Mouse (Mus musculus) forebrain, embryonic 16.5 days (tissue): Measurements from ENCODE around the gene Anapc2. TPM values are rescaled to one million over a fixed set of nuclear protein-coding genes. Genes with fewer than 3 reads are reported as not detected.
A peak's percentile ranks its signal among the peaks of the same experiment; 100 is the strongest.

Source experiments
- ATAC-seq: fragments of 200-750 bp; cut with Nextera tagmentation; 2 replicates; pipeline ENCODE4 v1.8.0; 2017; ENCODE audit warnings: mild to moderate bottlenecking, moderate library complexity
- H3K27ac ChIP-seq: fragments of 300-500 bp; sonication (generic); 2 replicates; pipeline ENCODE4 v1.5.1; 2014; ENCODE audit warnings: low read length, control low read depth
- H3K27me3 ChIP-seq: fragments of 300-500 bp; sonication (generic); replicated peaks from 2 replicates; pipeline ENCODE4 v1.6.1; 2014; ENCODE audit warnings: low read length; ENCODE audit not compliant: control insufficient read depth, insufficient read depth
- H3K36me3 ChIP-seq: fragments of 300-500 bp; sonication (generic); 2 replicates; pipeline ENCODE4 v1.6.1; 2014; ENCODE audit not compliant: control insufficient read depth, insufficient read depth
- H3K4me1 ChIP-seq: fragments of 300-500 bp; sonication (generic); replicated peaks from 2 replicates; pipeline ENCODE4 v1.6.1; 2014; ENCODE audit warnings: low read length; ENCODE audit not compliant: control insufficient read depth, insufficient read depth
- H3K4me2 ChIP-seq: fragments of 300-500 bp; sonication (generic); 2 replicates; pipeline ENCODE4 v1.6.1; 2014; ENCODE audit warnings: mild to moderate bottlenecking, low read length, control low read depth
- H3K4me3 ChIP-seq: fragments of 300-500 bp; sonication (generic); replicated peaks from 2 replicates; pipeline ENCODE4 v1.5.1; 2014; ENCODE audit warnings: mild to moderate bottlenecking, low read length, control low read depth
- H3K9ac ChIP-seq: fragments of 300-500 bp; sonication (generic); replicated peaks from 2 replicates; pipeline ENCODE4 v1.6.1; 2014; ENCODE audit warnings: low read depth, low read length, control low read depth
- H3K9me3 ChIP-seq: fragments of 300-500 bp; sonication (generic); 2 replicates; pipeline ENCODE4 v1.6.1; 2016; ENCODE audit warnings: low read length; ENCODE audit not compliant: control insufficient read depth
- WGBS: fragments of 180-500 bp; shearing (Covaris S2); extraction: QIAGEN DNeasy Blood & Tissue Kit; methylation state at CpG from one replicate; pipeline ENCODE4 v1.1.7; 2014; 5-methylcytosine and 5-hydroxymethylcytosine counted together
- polyA plus RNA-seq: library from polyadenylated mRNA; unstranded; fragments of >200 nt; fragmentation: Nextera tagmentation; extraction: Ambion mirVana; gene quantifications from 2 replicates; pipeline ENCODE4 v1.2.1, GENCODE M21; 2015

Anapc2 gene
- 150 and 159 TPM in 2 replicates for polyA plus RNA-seq

DNA sequence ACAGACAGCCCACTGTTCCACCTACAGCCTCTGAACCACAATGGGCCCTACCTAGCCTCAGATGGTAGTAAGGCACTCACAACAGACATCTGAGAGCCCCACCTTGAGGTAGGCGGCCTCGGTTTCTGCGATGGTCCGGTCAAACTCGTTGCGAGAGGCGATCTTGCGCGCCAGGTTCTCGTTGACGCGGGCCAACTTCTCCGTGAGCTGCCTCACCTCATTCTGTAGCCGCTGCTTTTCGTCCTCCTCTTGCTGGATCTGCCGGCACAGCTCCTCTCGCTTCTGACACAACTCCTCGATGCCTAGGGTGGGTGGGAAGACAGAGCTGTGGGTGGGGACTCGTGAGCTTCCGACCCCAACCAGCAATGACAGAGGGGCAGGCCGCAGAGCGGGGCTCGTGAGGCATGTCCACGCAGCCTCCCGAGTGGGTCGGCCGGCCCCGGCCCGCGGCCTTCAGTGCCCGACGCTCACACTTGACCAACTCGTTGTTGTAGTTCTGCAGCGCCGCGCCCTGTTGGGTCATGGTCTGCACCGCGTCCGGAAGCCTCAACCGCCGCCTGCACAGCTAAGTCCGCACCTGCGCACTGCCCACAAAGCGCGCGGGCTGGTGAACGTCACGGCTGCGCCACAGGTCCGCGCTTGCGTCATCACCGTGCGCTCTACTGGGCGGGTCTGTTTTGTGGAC lies at the start of gene Anapc2, which contains the start of gene Ssna1:
Gene Anapc2 (plus strand): TSS at position 652 of the 685 bp plus-strand sequence.
Gene Ssna1 (minus strand): TSS at position 612 of the 685 bp plus-strand sequence.
- H3K9ac ChIP-seq: peak within 1 kb of the TSS; percentile 83
- peak within 1 kb of the TSS; percentile 90 for H3K4me3 ChIP-seq
- peaks cover 17% of the 10 kb centered on the region for H3K36me3 ChIP-seq
- peak; percentile 95 for ATAC-seq
- WGBS: 3% methylated on average over 54 of the region's 55 CpGs
- peak within 1 kb of the TSS; percentile 97 for H3K4me2 ChIP-seq
- H3K27me3 ChIP-seq: no peaks in the 10 kb centered on the region
- H3K27ac ChIP-seq: peak within 1 kb of the TSS; percentile 43
- peaks cover 36% of the 10 kb centered on the region for H3K4me1 ChIP-seq
- no peaks in the 10 kb centered on the region for H3K9me3 ChIP-seq

DNA sequence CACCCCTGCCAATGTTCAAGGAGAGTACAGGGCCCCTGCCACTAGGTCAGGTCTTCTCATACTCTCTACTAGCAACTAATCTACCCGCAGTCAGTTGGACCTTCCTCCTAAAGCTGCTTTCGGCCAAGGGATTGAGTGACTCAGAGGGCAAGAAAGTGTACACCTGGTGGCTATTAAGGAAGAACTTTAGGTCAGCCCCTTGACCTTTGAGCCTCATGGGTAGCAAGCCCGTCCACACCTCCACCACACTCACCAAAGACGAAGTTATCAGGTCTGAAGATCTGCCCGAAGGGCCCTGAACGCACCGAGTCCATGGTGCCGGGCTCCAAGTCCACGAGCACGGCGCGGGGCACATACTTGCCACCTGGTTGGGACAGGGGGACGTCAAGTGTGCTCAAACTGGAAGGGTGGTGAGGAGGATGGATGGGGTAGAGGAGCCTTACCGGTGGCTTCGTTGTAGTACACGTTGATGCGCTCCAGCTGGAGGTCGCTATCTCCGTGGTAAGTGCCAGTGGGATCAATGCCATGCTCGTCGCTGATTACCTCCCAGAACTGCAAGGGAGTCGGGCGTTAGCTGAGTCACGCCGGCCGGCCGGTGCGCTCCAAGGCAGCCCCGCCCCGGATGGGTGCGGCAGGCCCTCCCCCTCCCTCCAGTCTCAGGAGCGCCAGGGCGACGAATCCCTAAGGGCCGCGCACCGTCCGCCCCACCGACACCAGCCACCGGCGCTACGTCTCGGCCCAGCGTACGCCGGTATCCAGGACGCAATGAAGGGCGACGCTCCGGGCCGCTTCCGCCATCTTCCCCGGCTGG lies 48.4 kb upstream of the Anapc2 start:
- H3K4me2 ChIP-seq: peak overlapping the region; percentile 64
- H3K9me3 ChIP-seq: no peaks in the 10 kb centered on the region
- no peaks in the 10 kb centered on the region for H3K36me3 ChIP-seq
- H3K4me1 ChIP-seq: peaks cover 16% of the 10 kb centered on the region
- peak overlapping the region; percentile 81 for H3K9ac ChIP-seq
- no peaks in the 10 kb centered on the region for H3K27me3 ChIP-seq
- peak; percentile 17 for ATAC-seq
- H3K27ac ChIP-seq: peak overlapping the region; percentile 90
- WGBS: 3% methylated on average over 47 of the region's 53 CpGs
- H3K4me3 ChIP-seq: peak overlapping the region; percentile 93

- Histone ChIP-seq H3K27ac (peak within 1 kb of the TSS; percentile 98), H3K4me1 (peaks cover 17% of the 10 kb centered on the region), H3K27me3 (no peaks in the 10 kb centered on the region), H3K9ac (peak within 1 kb of the TSS; percentile 81), H3K9me3 (no peaks in the 10 kb centered on the region), H3K4me3 (peak within 1 kb of the TSS; percentile 93), H3K4me2 (peak within 1 kb of the TSS; percentile 64), H3K36me3 (no peaks in the 10 kb centered on the region)
- ATAC-seq: no peak
- 0% methylated on average over 17 of the region's 17 CpGs for WGBS
These were observed 47.8 kb upstream of the Anapc2 start, which contains the start of gene Tubb4b for GRCm38 (mm10) chr2:25224492-25224765. Tubb4b (minus strand) TSS chr2:25224702.

DNA sequence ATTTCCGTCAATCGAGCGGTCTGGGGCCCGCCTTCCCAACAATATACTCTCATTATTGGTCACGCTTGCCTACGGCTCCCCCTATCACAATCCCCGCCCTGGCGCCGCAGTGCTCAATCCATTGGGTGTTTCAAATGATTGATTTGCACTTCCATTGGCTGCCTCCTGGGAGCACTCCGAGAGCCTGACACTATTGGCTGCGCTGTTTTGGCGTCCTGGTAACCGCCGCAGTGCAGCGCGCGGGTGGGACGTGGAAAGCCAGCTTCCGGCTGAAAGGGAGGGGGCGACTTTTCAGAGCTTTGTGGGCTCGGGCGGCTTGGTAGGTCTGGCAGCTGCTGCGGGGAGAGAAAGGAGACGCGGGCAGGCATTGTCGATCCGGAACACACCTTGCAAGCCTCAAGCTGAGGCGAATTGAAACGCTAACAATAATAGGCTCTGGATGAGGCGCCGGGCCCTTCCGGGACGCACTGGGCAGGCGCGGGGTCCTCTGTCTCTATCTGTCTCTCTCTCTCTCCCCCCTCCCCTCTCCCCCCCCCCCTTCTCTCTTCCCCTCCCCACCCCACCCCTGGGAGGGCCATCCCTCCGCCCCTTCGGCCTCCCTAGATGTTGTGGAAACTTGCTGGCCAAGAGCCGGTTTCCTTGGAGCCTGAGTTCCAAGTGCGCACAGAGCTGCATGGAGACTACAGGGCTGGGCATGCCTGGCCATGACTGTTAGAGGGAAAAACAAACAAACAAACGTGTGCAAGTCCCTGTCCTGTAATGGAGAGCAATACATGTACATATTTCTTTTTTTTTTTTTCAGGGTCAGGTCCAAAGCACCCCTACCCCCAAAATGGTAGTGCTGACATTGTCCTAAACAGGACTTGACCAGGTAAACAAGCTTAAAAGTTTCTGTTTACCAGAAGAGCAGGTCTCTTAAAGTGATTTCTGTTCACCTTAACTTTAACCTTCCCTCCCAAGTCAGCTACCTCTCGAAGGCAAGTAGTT lies 47.2 kb upstream of the Anapc2 start:
- 2% methylated on average over 41 of the region's 41 CpGs for WGBS
- Histone ChIP-seq H3K9ac (peak overlapping the region; percentile 79), H3K4me2 (peak overlapping the region; percentile 52), H3K36me3 (no peaks in the 10 kb centered on the region), H3K27ac (peak overlapping the region; percentile 98), H3K9me3 (no peaks in the 10 kb centered on the region), H3K4me1 (peaks cover 17% of the 10 kb centered on the region), H3K4me3 (peak overlapping the region; percentile 71), H3K27me3 (no peaks in the 10 kb centered on the region)
- peak; percentile 97 for ATAC-seq

- H3K27ac ChIP-seq: peak overlapping the region; percentile 98; the same call in 1 of the 2 replicates
- H3K4me2 ChIP-seq: peak overlapping the region; percentile 52; the same call in 1 of the 2 replicates
- H3K4me1 ChIP-seq: peaks cover 17% of the 10 kb centered on the region
- no peak overlapping the region for H3K4me3 ChIP-seq
- no peak for ATAC-seq
- no peaks in the 10 kb centered on the region for H3K36me3 ChIP-seq
- no peak overlapping the region; the same call in 1 of the 2 replicates for H3K9ac ChIP-seq
- H3K27me3 ChIP-seq: no peaks in the 10 kb centered on the region
- 72% methylated on average over 8 of the region's 8 CpGs for WGBS
- H3K9me3 ChIP-seq: no peaks in the 10 kb centered on the region
These were observed 46.4 kb upstream of the Anapc2 start for GRCm38 (mm10) chr2:25225811-25226379.

- H3K4me3 ChIP-seq: no peak overlapping the region
- 79% methylated on average over 5 of the region's 5 CpGs for WGBS
- ATAC-seq: no peak
- H3K9ac ChIP-seq: no peak overlapping the region
- H3K27me3 ChIP-seq: no peaks in the 10 kb centered on the region
- no peaks in the 10 kb centered on the region for H3K9me3 ChIP-seq
- no peaks in the 10 kb centered on the region for H3K36me3 ChIP-seq
- H3K27ac ChIP-seq: no peak overlapping the region
- no peak overlapping the region for H3K4me2 ChIP-seq
- peaks cover 17% of the 10 kb centered on the region for H3K4me1 ChIP-seq
These were observed 45.4 kb upstream of the Anapc2 start for GRCm38 (mm10) chr2:25226864-25227263.

- H3K27me3 ChIP-seq: no peaks in the 10 kb centered on the region
- H3K4me1 ChIP-seq: peaks cover 17% of the 10 kb centered on the region
- no peak overlapping the region for H3K4me2 ChIP-seq
- H3K4me3 ChIP-seq: no peak overlapping the region
- H3K9ac ChIP-seq: no peak overlapping the region
- no peaks in the 10 kb centered on the region for H3K9me3 ChIP-seq
- no peak for ATAC-seq
- H3K36me3 ChIP-seq: no peaks in the 10 kb centered on the region
- WGBS: 93% methylated on average over 4 of the region's 4 CpGs
- H3K27ac ChIP-seq: no peak overlapping the region
These were observed 44.9 kb upstream of the Anapc2 start for GRCm38 (mm10) chr2:25227406-25227805.

DNA sequence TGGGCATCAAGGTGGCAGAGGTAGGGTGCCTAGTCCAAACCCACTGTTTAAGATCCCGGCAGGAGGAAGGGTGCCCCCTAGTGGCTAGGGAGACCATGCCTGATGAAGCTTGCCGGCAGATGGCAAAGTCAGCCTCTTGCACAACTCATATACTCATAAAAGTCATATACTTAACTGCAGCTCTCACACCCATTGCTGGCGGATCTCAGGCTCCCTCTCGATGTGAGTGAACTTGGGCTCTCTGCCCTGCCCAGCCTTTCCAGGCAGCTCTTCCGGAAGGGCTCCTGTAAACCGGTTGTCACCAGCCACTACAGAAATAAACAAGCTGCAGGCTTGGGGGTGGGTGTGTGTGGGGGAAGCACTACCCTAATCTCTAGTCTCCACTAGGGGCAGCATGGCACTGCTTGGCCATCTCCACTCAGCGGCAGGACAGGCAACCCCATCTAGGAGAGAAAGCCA lies 43.8 kb upstream of the Anapc2 start:
- no peaks in the 10 kb centered on the region for H3K36me3 ChIP-seq
- ATAC-seq: no peak
- 0% methylated on average over 7 of the region's 7 CpGs for WGBS
- peaks cover 12% of the 10 kb centered on the region for H3K4me1 ChIP-seq
- peak overlapping the region; percentile 40 for H3K4me2 ChIP-seq
- H3K27me3 ChIP-seq: no peaks in the 10 kb centered on the region
- no peak overlapping the region for H3K4me3 ChIP-seq
- H3K9me3 ChIP-seq: no peaks in the 10 kb centered on the region
- H3K9ac ChIP-seq: 0 out of 2 replicates have a peak overlapping the region, but pooled peaks have one; percentile 9
- H3K27ac ChIP-seq: peak overlapping the region; percentile 46; the same call in 1 of the 2 replicates
